Mouse (Mus musculus) kidney, embryonic 15.5 days (tissue): ENCODE measurements around the gene Mphosph10. TPM values are rescaled to one million over a fixed set of nuclear protein-coding genes. Genes with fewer than 3 reads are reported as not detected.

ENCODE experiments used
- ATAC-seq: fragments of 200-750 bp; cut with Nextera tagmentation; replicated peaks from 2 replicates; pipeline ENCODE4 v1.8.0; 2017; ENCODE audit warnings: moderate TSS enrichment; ENCODE audit not compliant: low FRiP score
- H3K27ac ChIP-seq: fragments of 300-500 bp; sonication (generic); 2 replicates; pipeline ENCODE4 v1.5.1; 2015; ENCODE audit warnings: mild to moderate bottlenecking, inconsistent platforms
- H3K27me3 ChIP-seq: fragments of 300-500 bp; sonication (generic); 2 replicates; pipeline ENCODE4 v1.6.1; 2015; ENCODE audit warnings: inconsistent platforms
- H3K36me3 ChIP-seq: fragments of 300-500 bp; sonication (generic); 2 replicates; pipeline ENCODE4 v1.6.1; 2015; ENCODE audit warnings: inconsistent platforms
- H3K4me1 ChIP-seq: fragments of 300-500 bp; sonication (generic); 2 replicates; pipeline ENCODE4 v1.6.1; 2015; ENCODE audit warnings: inconsistent platforms
- H3K4me2 ChIP-seq: fragments of 300-500 bp; sonication (generic); 2 replicates; pipeline ENCODE4 v1.6.1; 2015; ENCODE audit warnings: moderate library complexity, mild to moderate bottlenecking, inconsistent platforms
- H3K4me3 ChIP-seq: fragments of 300-500 bp; sonication (generic); replicated peaks from 2 replicates; pipeline ENCODE4 v1.5.1; 2015; ENCODE audit warnings: mild to moderate bottlenecking, inconsistent platforms
- H3K9ac ChIP-seq: fragments of 300-500 bp; sonication (generic); 2 replicates; pipeline ENCODE4 v1.6.1; 2015; ENCODE audit warnings: mild to moderate bottlenecking, inconsistent platforms
- H3K9me3 ChIP-seq: fragments of 300-500 bp; sonication (generic); replicated peaks from 2 replicates; pipeline ENCODE4 v1.6.1; 2016; ENCODE audit warnings: inconsistent platforms
- WGBS: fragments of 180-500 bp; shearing (Covaris S2); methylation state at CpG from one replicate; pipeline ENCODE4 v1.1.7; 2015; ENCODE audit warnings: mixed read lengths; 5-methylcytosine and 5-hydroxymethylcytosine counted together
- polyA plus RNA-seq: library from polyadenylated mRNA; unstranded; fragments of >200 nt; fragmentation: Nextera tagmentation; extraction: Ambion mirVana; gene quantifications from 2 replicates; pipeline ENCODE4 v1.2.1, GENCODE M21; 2015

Gene Mphosph10
- polyA plus RNA-seq, 1 experiment from 2014 or later: 43.2 TPM

DNA sequence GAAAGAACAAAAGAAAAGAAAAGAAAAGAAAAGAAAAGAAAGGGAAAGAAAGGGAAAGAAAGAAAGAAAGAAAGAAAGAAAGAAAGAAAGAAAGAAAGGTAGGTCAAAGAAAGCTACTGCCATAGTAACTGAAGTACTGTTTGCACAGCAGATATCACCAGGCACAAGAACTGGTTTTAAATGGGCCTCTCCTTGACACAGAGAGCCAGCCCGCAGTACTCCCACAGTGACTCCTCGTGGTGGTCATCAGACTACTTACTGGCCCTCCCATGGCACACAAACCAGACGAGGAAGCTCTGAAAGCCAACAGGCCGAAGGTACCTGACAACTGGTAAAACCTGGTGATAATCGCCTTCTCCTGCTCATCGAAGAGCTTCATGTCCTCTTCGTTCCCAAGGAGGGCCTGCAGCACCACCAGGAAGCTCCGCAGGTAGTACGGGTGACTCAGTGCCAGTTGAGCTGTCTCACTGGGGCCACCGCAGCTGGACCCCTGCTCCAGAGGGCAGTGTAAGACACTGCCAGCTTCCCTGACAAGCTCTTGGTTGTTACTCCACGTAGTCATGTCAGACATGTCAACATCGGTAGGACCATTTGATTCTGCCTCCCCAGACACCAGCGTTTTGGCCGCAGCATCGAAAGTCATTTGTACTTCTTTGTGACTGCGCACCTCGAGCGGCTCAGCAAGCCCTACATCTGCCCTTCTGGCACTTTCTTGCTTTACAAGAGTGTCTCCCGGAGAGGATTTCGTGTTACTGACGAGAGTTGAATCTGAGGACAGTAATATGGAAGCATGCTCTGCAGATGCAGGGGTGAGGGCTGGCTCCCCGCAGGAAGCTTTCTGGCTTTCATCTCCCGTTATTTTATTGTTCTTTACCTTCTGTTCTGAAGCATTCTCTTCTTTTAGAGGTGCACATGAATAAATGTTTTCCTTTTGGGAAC, 19.9 kb downstream of the Mphosph10 start:
- ATAC-seq: no peak
- Histone ChIP-seq H3K4me3 (no peak overlapping the region), H3K27me3 (no peaks in the 10 kb centered on the region), H3K36me3 (peaks cover 50% of the 10 kb centered on the region), H3K27ac (no peak overlapping the region), H3K9me3 (no peaks in the 10 kb centered on the region), H3K4me2 (no peak overlapping the region), H3K9ac (no peak overlapping the region), H3K4me1 (peaks cover 5% of the 10 kb centered on the region)
- 90% methylated on average over 23 of the region's 23 CpGs for WGBS

GRCm38 (mm10) chr7:64369841-64370240, 22.2 kb downstream of the Mphosph10 start:
- H3K9ac ChIP-seq: no peak overlapping the region
- peaks cover 5% of the 10 kb centered on the region for H3K4me1 ChIP-seq
- H3K4me2 ChIP-seq: no peak overlapping the region
- WGBS: 91% methylated on average over 6 of the region's 6 CpGs
- no peak for ATAC-seq
- no peak overlapping the region for H3K4me3 ChIP-seq
- H3K27ac ChIP-seq: no peak overlapping the region
- peaks cover 59% of the 10 kb centered on the region for H3K36me3 ChIP-seq
- no peaks in the 10 kb centered on the region for H3K9me3 ChIP-seq
- no peaks in the 10 kb centered on the region for H3K27me3 ChIP-seq

DNA sequence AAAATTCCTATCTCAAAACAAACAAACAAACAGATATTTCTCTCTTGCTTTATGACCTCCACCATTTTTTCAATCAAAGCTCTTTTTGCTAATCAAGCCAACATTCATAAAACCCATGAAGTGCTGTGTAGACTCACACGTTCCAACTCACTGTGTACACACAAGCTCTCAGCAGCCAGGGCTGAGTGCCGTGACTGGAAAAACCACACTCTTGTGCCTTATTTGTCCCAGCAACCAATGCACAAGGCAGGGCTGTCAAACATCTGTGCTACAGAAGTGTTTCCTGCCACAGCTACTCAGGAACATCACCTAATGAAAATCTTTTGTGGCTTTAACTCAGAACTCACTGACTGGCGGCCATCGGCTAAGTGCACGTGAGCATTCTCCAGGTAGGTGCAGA, 26.2 kb downstream of the Mphosph10 start:
- ATAC-seq: no peak
- Histone ChIP-seq H3K9me3 (no peaks in the 10 kb centered on the region), H3K4me3 (no peak overlapping the region), H3K4me2 (no peak overlapping the region), H3K27ac (no peak overlapping the region), H3K4me1 (no peaks in the 10 kb centered on the region), H3K9ac (no peak overlapping the region), H3K27me3 (no peaks in the 10 kb centered on the region), H3K36me3 (peaks cover 92% of the 10 kb centered on the region)
- WGBS: 89% methylated on average over 5 of the region's 5 CpGs

DNA sequence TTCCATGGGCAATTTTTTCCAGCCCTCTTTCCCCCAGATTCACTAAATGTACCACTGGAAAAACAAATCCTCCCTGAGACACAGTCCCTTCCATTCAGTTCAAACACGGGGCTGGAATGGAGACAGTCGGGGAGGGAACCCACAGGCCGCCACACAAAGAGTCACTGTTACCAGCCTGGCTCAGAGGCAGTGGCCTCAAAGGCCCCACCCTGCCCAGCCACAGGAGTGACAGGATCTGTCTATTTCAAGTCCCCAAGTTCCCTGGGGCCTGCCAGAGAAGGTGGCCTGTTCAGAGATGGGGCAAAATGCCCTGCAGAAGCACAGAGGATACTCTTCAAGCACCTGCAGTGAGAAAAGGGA, 31.5 kb downstream of the Mphosph10 start:
- H3K9me3 ChIP-seq: no peaks in the 10 kb centered on the region
- no peaks in the 10 kb centered on the region for H3K4me1 ChIP-seq
- 73% methylated on average over 3 of the region's 3 CpGs for WGBS
- peaks cover 91% of the 10 kb centered on the region for H3K36me3 ChIP-seq
- no peak overlapping the region for H3K4me3 ChIP-seq
- ATAC-seq: no peak
- H3K4me2 ChIP-seq: no peak overlapping the region
- no peaks in the 10 kb centered on the region for H3K27me3 ChIP-seq
- H3K9ac ChIP-seq: no peak overlapping the region
- H3K27ac ChIP-seq: no peak overlapping the region

GRCm38 (mm10) chr7:64359943-64360585, 32.0 kb downstream of the Mphosph10 start:
- Histone ChIP-seq H3K4me2 (no peak overlapping the region), H3K9me3 (no peaks in the 10 kb centered on the region), H3K9ac (no peak overlapping the region), H3K27ac (no peak overlapping the region), H3K36me3 (peaks cover 87% of the 10 kb centered on the region), H3K27me3 (no peaks in the 10 kb centered on the region), H3K4me1 (no peaks in the 10 kb centered on the region), H3K4me3 (no peak overlapping the region)
- ATAC-seq: no peak
- 90% methylated on average over 20 of the region's 20 CpGs for WGBS

DNA sequence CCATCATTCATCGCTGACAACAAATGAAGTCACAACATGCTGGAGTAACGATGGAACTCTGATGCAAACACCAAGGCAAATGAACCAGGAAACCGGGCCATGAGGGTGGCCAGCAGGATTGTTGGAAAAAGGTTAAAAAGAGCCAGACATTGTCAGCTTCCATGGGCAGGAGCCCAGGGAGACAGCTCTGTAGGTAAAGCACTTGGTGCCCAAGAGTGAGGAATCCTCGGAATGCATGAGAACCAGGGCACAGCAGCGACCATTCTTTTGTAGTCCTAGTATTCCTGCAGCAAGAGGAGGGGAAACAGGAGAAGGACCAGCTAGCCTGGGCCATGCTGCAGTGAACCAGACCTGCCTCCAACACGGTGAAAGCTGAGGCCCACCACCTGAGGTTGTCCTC, 33.4 kb downstream of the Mphosph10 start:
- Histone ChIP-seq H3K4me2 (no peak overlapping the region), H3K9me3 (no peaks in the 10 kb centered on the region), H3K27me3 (no peaks in the 10 kb centered on the region), H3K4me3 (no peak overlapping the region), H3K9ac (no peak overlapping the region), H3K36me3 (peaks cover 81% of the 10 kb centered on the region), H3K4me1 (no peaks in the 10 kb centered on the region), H3K27ac (no peak overlapping the region)
- 88% methylated on average over 6 of the region's 6 CpGs for WGBS
- ATAC-seq: no peak

DNA sequence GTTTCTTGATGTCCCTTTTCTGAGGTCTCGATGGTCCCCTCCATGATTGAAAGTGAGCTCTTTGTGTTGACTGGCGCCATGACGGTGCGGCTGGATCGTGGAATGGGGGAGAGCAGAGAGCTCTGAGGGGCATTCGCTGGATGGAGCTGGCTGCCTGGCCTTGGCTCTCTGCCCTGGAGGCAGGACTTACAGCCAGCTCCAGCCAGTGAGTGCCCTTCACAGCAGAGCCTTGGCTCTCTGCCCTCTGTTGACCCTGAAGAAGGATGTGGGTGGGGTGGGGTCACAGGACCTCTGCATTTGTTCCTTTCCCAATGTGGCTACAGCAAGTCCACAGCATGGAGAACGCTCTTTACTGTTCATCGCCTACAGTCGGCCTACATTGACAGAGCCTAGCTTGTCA, 34.7 kb downstream of the Mphosph10 start:
- WGBS: 88% methylated on average over 9 of the region's 9 CpGs

GRCm38 (mm10) chr7:64356661-64357060, 35.4 kb downstream of the Mphosph10 start:
- no peak overlapping the region for H3K4me3 ChIP-seq
- H3K4me2 ChIP-seq: no peak overlapping the region
- H3K9ac ChIP-seq: no peak overlapping the region
- WGBS: 90% methylated on average over 5 of the region's 5 CpGs
- H3K27ac ChIP-seq: no peak overlapping the region
- ATAC-seq: no peak
- H3K4me1 ChIP-seq: no peaks in the 10 kb centered on the region
- peaks cover 79% of the 10 kb centered on the region for H3K36me3 ChIP-seq
- H3K9me3 ChIP-seq: no peaks in the 10 kb centered on the region
- H3K27me3 ChIP-seq: no peaks in the 10 kb centered on the region

More for the DNA sequence above, 34.7 kb downstream of the Mphosph10 start:
- Histone ChIP-seq H3K9me3 (no peaks in the 10 kb centered on the region), H3K27ac (no peak overlapping the region), H3K36me3 (peaks cover 81% of the 10 kb centered on the region), H3K9ac (no peak overlapping the region), H3K4me2 (no peak overlapping the region), H3K4me1 (no peaks in the 10 kb centered on the region), H3K27me3 (no peaks in the 10 kb centered on the region), H3K4me3 (no peak overlapping the region)
- no peak for ATAC-seq

GRCm38 (mm10) chr7:64354206-64354605, 37.9 kb downstream of the Mphosph10 start:
- H3K4me3 ChIP-seq: no peak overlapping the region
- H3K9me3 ChIP-seq: no peaks in the 10 kb centered on the region
- H3K9ac ChIP-seq: no peak overlapping the region
- H3K27me3 ChIP-seq: no peaks in the 10 kb centered on the region
- ATAC-seq: no peak
- no peaks in the 10 kb centered on the region for H3K4me1 ChIP-seq
- H3K36me3 ChIP-seq: peaks cover 63% of the 10 kb centered on the region
- WGBS: 79% methylated on average over 14 of the region's 14 CpGs
- no peak overlapping the region for H3K27ac ChIP-seq
- H3K4me2 ChIP-seq: no peak overlapping the region

GRCm38 (mm10) chr7:64351087-64351486, 41.0 kb downstream of the Mphosph10 start:
- no peak overlapping the region for H3K9ac ChIP-seq
- H3K27ac ChIP-seq: no peak overlapping the region
- H3K4me2 ChIP-seq: no peak overlapping the region
- H3K9me3 ChIP-seq: no peaks in the 10 kb centered on the region
- H3K27me3 ChIP-seq: no peaks in the 10 kb centered on the region
- H3K4me3 ChIP-seq: no peak overlapping the region
- ATAC-seq: no peak
- H3K4me1 ChIP-seq: no peaks in the 10 kb centered on the region
- 72% methylated on average over 4 of the region's 4 CpGs for WGBS
- peaks cover 60% of the 10 kb centered on the region for H3K36me3 ChIP-seq

DNA sequence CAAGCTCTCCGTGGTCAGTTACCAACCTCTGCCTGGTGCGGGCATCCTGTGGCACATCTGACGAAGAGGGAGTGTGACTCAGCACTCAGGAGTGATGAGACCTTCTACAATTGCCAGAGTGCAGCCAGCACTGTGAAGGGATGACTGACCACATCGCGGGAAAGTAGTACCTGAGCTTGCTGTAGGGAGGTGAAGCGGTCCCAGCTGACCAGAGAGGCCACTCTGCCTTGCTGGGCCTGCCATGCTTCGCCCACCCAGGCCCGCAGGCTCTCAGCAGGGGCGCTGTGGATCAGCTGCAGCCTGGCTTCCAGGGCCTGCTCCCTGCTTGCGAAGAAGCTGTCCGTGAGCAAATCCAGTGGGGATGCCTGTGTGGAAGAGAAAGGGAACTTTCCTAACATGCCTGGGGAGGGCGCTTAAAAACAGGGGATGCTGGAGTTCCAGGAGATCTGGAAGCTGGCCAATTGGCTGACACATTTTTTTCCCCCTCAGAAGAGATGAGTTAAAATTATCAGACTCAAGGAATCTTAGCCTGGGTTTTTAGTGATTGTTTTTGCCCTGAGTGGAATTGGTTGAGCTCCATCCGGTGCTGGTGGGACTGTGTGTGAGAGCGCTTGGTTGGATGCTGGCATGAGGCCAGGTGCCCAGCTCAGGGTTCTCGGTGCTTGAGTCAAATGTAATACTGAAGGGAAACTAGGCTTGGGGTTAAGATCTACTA, 42.8 kb downstream of the Mphosph10 start:
- no peak overlapping the region for H3K9ac ChIP-seq
- WGBS: 90% methylated on average over 15 of the region's 15 CpGs
- no peak overlapping the region for H3K27ac ChIP-seq
- no peak overlapping the region for H3K4me2 ChIP-seq
- H3K4me3 ChIP-seq: no peak overlapping the region
- ATAC-seq: no peak
- peaks cover 62% of the 10 kb centered on the region for H3K36me3 ChIP-seq
- no peaks in the 10 kb centered on the region for H3K27me3 ChIP-seq
- H3K9me3 ChIP-seq: no peaks in the 10 kb centered on the region
- no peaks in the 10 kb centered on the region for H3K4me1 ChIP-seq

DNA sequence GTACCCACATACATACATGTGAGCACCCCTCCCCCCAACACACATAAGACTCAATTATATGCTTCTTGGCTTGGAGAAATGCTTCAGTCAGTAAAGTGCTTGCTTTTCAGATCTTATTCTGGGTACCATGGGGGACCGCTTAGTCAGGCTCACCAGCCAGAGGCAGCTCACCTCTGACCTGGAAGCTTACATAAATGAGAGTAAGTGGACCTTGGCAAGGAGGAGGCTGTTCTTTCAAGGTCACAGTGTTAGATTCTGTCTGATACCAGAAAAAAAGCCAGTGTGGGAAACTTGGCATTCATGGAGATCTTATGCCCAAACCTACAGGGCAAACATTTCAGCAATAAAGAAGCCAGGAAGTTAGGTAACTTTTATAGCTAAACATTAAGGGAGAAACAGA, 44.3 kb downstream of the Mphosph10 start:
- no peaks in the 10 kb centered on the region for H3K9me3 ChIP-seq

More for the DNA sequence above, 44.3 kb downstream of the Mphosph10 start:
- ATAC-seq: no peak
- H3K4me1 ChIP-seq: no peaks in the 10 kb centered on the region
- H3K36me3 ChIP-seq: peaks cover 54% of the 10 kb centered on the region
- H3K27ac ChIP-seq: no peak overlapping the region
- H3K4me3 ChIP-seq: no peak overlapping the region
- H3K4me2 ChIP-seq: no peak overlapping the region
- 83% methylated on average over 1 of the region's 1 CpGs for WGBS
- H3K27me3 ChIP-seq: no peaks in the 10 kb centered on the region
- no peak overlapping the region for H3K9ac ChIP-seq
